Mouse (Mus musculus) CD4-positive, CD25-positive, alpha-beta regulatory T cell (primary cell): ENCODE data around the gene Zkscan1. TPM values are rescaled to one million over a fixed set of nuclear protein-coding genes. Genes with fewer than 3 reads are reported as not detected.

Source experiments
- polyA plus RNA-seq: library from polyadenylated mRNA; unstranded; fragments of 100-300 nt; shearing (Covaris generic); gene quantifications from one replicate; pipeline ENCODE4 v1.2.1, GENCODE M21; 2017

Zkscan1 gene
- polyA plus RNA-seq: 16.0 TPM

DNA sequence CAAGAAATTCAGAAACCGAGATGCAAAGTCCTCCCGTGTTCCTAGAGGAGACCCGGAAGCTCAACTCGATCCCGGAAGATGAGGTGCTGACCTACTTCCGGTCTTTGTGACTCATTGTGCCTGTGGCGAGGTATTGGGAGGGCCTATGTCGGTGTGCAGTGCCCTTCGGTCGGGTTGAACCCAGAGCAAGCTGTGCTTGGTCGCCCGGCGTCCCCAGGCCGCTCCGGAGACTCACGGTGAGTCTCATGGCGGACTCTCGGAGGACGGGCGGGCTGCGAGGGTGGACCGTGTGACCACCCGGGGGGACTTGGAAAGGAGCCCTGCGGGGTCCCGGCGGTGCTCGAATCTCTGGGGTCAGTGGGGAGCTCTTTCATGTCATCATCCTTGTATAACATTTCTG, at the start of gene Zkscan1:
TSS of gene Zkscan1 (plus strand) at position 89 of the 400 bp plus-strand sequence.

DNA sequence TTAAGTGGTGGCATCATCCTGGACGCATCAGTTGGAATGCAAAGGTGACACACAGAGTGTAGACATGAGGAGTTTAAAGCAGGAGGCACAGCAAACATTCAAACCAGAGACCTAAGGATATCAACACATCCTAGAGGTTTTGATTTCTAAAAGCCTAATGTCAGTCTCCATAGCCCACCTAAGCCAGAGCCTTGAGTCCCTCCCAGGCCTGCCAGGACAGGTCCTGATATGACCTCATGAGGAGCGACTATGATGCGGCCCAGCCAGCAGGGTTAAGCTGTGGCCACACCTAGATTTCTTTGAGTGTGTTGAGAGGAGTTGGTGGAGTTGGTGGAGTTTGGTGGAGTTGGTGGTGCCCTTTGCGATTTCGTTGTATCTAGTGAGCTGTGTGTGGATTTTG, 32.0 kb upstream of the Zkscan1 start, which contains the start of gene Smok3c:
TSS of gene Smok3c (plus strand) at position 301 of the 400 bp plus-strand sequence.

DNA sequence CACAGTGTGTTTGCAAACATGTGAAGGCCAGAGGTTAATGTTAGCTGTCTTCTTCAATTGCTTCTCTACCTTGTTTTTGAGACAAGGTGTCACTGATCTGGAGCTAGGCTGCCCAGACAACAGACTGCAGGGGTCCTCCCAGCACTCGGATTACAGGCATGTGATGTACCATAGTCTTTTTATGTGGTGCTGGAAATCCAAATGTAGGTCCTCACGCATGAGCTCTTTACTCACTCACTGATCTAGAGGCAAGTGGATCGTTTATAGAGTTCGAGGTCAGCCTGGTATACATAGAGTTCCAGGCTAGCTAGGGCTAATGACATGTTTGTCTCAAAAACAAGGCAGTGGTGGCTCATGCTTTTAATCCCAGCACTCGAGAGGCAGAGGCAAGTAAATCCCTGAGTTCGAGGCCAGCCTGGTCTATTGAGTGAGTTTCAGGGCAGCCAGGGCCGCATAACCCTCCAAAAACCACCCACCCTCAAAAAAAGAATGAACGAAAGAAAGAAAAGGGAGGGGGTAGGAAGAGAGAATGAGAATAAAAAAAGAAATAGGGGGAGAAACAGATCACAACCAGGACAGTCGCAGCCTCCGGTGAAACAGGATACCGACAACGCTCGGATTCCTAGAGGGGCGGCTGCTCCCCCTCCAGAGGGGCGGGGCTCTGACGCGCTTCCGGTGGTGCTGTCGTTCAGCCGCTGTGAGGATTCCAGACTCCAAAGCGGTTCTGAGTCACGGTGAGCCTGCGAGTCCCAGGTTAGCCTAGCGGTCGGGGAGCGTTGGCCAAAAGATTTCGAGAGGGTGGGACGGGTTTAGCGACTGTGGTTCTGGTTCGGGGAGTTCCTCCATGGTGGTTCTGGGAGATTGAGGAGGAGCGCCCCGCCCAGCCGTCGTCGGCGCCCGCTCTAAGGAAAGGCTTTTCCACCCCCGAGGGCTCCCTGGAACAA, 31.6 kb downstream of the Zkscan1 start, which contains the start of gene Zscan21:
TSS of gene Zscan21 (plus strand) at position 649 of the 944 bp plus-strand sequence.

DNA sequence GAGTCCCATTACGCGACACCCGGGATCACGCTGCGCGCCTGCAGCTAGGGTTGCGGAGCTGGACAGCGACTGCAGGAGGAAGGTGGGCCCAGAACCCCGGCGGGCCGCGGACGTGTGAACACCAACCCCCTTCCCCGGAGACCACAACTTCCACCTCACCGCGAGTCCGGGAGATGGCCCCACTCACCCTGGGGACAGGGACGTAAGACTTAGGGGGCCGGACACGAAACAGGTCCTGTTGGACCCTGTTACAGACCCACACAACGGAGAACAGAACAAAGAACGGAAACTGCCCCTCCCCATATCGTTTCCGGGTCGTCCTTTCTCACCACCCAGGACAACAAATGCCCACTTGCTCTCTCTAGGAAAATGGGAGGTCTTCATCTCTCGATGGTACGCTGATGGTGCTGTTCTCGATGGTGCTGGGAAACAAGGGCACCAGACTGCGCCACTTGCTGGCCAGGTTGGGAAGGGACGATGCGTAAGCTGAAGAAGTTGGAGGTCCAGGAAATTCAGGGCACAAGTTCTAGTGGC, 70.6 kb downstream of the Zkscan1 start, which contains the start of gene Zfp113:
TSS of gene Zfp113 (minus strand) at position 302 of the 534 bp plus-strand sequence.

Other genes starting within 250 kb of the Zkscan1 start
- 1.4 TPM for gene Pilra, start 248.8 kb upstream of the Zkscan1 start, polyA plus RNA-seq
- 2.1 TPM for gene Pilrb1, start 227.0 kb upstream of the Zkscan1 start, polyA plus RNA-seq
- 0.65 TPM for gene Pilrb2, start 213.3 kb upstream of the Zkscan1 start, polyA plus RNA-seq
- not detected for gene Cyp3a13, start 163.5 kb upstream of the Zkscan1 start, polyA plus RNA-seq
- gene Gjc3, start 122.0 kb upstream of the Zkscan1 start, polyA plus RNA-seq: not detected
- gene Azgp1, start 103.6 kb upstream of the Zkscan1 start, polyA plus RNA-seq: not detected
- gene Smok3a, start 63.8 kb upstream of the Zkscan1 start, polyA plus RNA-seq: not detected
- gene Smok3b, start 63.7 kb upstream of the Zkscan1 start, polyA plus RNA-seq: 0.17 TPM
- not detected for gene Smok3c, start 31.9 kb upstream of the Zkscan1 start, polyA plus RNA-seq
- gene Zscan21, start 31.8 kb downstream of the Zkscan1 start, polyA plus RNA-seq: 23.6 TPM
- 20.1 TPM for gene Zfp113, start 70.7 kb downstream of the Zkscan1 start, polyA plus RNA-seq
- gene Cops6, start 76.0 kb downstream of the Zkscan1 start, polyA plus RNA-seq: 208 TPM
- 10.9 TPM for gene Ap4m1, start 86.9 kb downstream of the Zkscan1 start, polyA plus RNA-seq
- 85.2 TPM for gene Mcm7, start 87.3 kb downstream of the Zkscan1 start, polyA plus RNA-seq
- 50.7 TPM for gene Taf6, start 102.4 kb downstream of the Zkscan1 start, polyA plus RNA-seq
- gene Cnpy4, start 102.4 kb downstream of the Zkscan1 start, polyA plus RNA-seq: 16.3 TPM
- 1.5 TPM for gene Mblac1, start 109.2 kb downstream of the Zkscan1 start, polyA plus RNA-seq
- gene Nxpe5, start 140.8 kb downstream of the Zkscan1 start, polyA plus RNA-seq: 0.10 TPM
- 79.6 TPM for gene Lamtor4, start 170.4 kb downstream of the Zkscan1 start, polyA plus RNA-seq
- gene BC037034, start 178.9 kb downstream of the Zkscan1 start, polyA plus RNA-seq: 40.7 TPM
- 0.37 TPM for gene Gal3st4, start 187.8 kb downstream of the Zkscan1 start, polyA plus RNA-seq
- gene Gm43720, start 194.9 kb downstream of the Zkscan1 start, polyA plus RNA-seq: 0.12 TPM
- 1.4 TPM for gene Gpc2, start 194.9 kb downstream of the Zkscan1 start, polyA plus RNA-seq
- gene Stag3, start 195.2 kb downstream of the Zkscan1 start, polyA plus RNA-seq: 0.77 TPM